Mouse (Mus musculus) adrenal gland, postnatal 25 days (tissue): Measurements from ENCODE around the gene Tasp1. TPM values are rescaled to one million over a fixed set of nuclear protein-coding genes. Genes with fewer than 3 reads are reported as not detected.

Source experiments
- total RNA-seq: library from RNA; stranded (reverse); gene quantifications from 2 replicates; pipeline ENCODE4 v1.2.3, GENCODE M21; 2021

The Tasp1 gene
- total RNA-seq, 1 experiment from 2014 or later, result 12.4 TPM

Other genes starting within 250 kb of the Tasp1 start
- gene Gm17374, start 85.2 kb upstream of the Tasp1 start, total RNA-seq, result not detected in 2 replicates
- 22.8 TPM in 2 replicates for gene Esf1, start 103.8 kb upstream of the Tasp1 start, total RNA-seq
- gene Ndufaf5, start 103.8 kb upstream of the Tasp1 start, total RNA-seq, result 19.1 and 22.0 TPM in 2 replicates